Mouse (Mus musculus): ENCODE measurements around the gene Mfsd12.

GRCm38 (mm10) chr10:81376561-81377361, 19.5 kb downstream of the Mfsd12 start:
- no peak for TF ChIP-seq GATA1 (IDR thresholded peaks at IDR 0.05; ENCODE audit: borderline replicate concordance, low read length)
- no peak for TF ChIP-seq FLI1 (IDR thresholded peaks at IDR 0.05; ENCODE audit: low read length)
